Mouse (Mus musculus): Measurements from ENCODE around the gene Golga2.

- TF ChIP-seq CTCF (IDR thresholded peaks at IDR 0.05; ENCODE audit: borderline replicate concordance, insufficient read depth, low read length) (no peak), POLR2A (IDR thresholded peaks at IDR 0.05; ENCODE audit: low read depth, low read length) (no peak)
Observed at GRCm38 (mm10) chr2:32254563-32254962, 32.6 kb upstream of the Golga2 start.
